Mouse (Mus musculus): Measurements from ENCODE around the gene Vmn2r102. TPM values are rescaled to one million over a fixed set of nuclear protein-coding genes. Genes with fewer than 3 reads are reported as not detected.

The Vmn2r102 gene
- total RNA-seq (2021), result not detected
- long read RNA-seq, experiment 1, result 0 reads
- long read RNA-seq, experiment 2, result 0 reads

DNA sequence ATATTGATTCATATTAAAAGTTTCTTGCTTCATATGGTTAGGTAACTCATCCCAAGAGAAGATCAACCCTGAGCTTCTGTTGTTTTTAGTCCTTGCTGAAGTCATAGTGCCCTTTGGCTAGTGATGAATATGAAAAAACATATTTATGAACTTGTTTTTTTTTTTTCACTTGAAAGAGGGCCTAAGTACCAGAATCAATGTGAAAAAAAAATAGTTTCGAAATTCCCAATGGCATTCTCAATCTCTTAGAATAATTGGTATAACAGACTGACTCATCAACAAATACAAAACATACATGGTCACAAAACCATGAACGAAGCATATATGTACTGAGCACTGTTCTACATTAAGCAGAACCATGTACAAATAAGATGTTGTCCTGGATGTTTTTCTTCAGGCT, at the start of gene Vmn2r102:
Vmn2r102 (plus strand) TSS at position 301 of the 400 bp plus-strand sequence.
- no peak for DNase-seq (ENCODE audit: low spot score in 2 of 2)

DNA sequence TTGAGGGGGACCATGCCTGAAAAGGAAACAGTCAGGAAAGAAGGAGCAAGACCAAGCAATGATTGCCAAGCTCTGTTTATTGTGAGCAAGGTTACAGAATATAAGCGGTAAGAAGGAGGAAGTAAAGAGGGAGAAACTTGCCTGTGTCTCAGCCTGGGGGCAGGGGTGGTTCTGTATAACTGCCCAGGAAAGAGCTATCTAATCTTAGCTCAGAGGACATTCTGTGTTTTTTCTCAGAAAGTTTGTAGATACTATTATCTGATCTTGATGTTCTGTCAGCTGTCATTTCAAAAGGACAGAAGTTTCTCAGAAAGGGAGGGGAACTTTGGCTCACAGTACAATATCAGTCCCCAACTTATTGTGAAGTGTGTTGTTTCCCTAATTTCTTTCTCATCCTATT, 30.8 kb upstream of the Vmn2r102 start:
- no peak for DNase-seq (ENCODE audit: low spot score in 2 of 2)

DNA sequence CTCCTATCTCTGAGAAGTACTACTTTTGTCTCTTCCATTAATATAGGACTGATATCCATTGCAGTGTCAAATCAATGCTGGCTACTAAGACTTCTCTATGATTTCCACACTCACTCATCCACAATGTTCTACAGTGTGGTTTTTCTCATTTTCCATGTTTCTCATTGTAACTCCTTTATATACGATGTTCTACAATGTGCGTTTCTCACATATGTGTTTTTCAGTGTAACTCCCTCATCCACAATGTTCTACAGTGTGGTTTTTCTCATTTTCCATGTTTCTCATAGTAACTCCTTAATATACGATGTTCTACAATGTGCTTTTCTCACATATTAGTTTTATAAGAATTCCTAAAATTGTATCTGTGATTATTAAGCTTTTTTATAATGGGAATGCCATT, 1.7 kb upstream of the Vmn2r102 start:
- no peak for DNase-seq (ENCODE audit: low spot score in 2 of 2)

DNA sequence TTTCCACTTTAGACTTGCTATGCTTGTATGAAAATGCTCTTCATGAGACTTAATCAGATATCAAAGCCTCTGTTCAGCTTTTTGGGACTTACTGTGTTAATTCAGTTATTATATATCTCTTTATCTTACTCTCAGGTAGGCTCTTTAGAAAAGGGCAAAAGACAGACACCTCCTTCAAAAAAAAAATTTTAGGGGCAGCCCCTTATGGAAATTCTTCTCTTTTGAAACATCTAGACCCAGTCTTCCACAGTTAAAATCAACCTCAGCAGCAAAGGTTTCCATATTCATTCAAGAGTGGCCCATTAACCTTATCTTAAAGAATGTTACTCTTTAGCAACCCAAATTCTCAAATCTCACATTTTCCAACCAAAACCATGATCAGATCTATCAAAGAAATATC, 31.9 kb downstream of the Vmn2r102 start:
- DNase-seq (ENCODE audit: low spot score in 2 of 2), result no peak

Other genes with a start within 250 kb of the Vmn2r102 start
- not detected for gene Vmn2r100, start 155.6 kb upstream of the Vmn2r102 start, total RNA-seq (2021)
- not detected for gene Vmn2r101, start 83.1 kb upstream of the Vmn2r102 start, total RNA-seq (2021)
- gene Vmn2r103, start 113.0 kb downstream of the Vmn2r102 start, total RNA-seq (2021), result not detected